Mouse (Mus musculus) frontal cortex, adult 2 months (tissue): ENCODE results near the gene Tas2r140. TPM values are rescaled to one million over a fixed set of nuclear protein-coding genes. Genes with fewer than 3 reads are reported as not detected.

ENCODE experiments used
- DNase-seq, 2 experiments: peaks; one replicate each; pipeline ENCODE4 v3.0.0; 2022; ENCODE audit warnings: low spot score in 1 of 2; ENCODE audit errors: extremely low spot score in 1 of 2
- polyA plus RNA-seq: library from polyadenylated mRNA; depleted of rRNA; stranded (reverse); fragments of >200 nt; gene quantifications from 2 replicates; pipeline ENCODE4 v1.2.3, GENCODE M21; 2012; rRNA removed

Gene Tas2r140
- not detected in 2 replicates for polyA plus RNA-seq

GRCm38 (mm10) chr6:133055716-133056115, at the start of gene Tas2r140:
Gene Tas2r140 (minus strand): TSS chr6:133055816.
- DNase-seq, result no peak

GRCm38 (mm10) chr6:133104609-133104921, 48.9 kb upstream of the Tas2r140 start, which contains the start of gene Smim10l1:
Gene Smim10l1 (plus strand): TSS chr6:133104909.
- no peak for DNase-seq

- DNase-seq, result no peak
Observed at GRCm38 (mm10) chr6:133102430-133102829, 46.8 kb upstream of the Tas2r140 start.

GRCm38 (mm10) chr6:133092226-133092625, 36.6 kb upstream of the Tas2r140 start:
- no peak for DNase-seq

- no peak for DNase-seq
Observed at GRCm38 (mm10) chr6:133037001-133037400, 18.6 kb downstream of the Tas2r140 start, which contains the start of gene Tas2r103. Gene Tas2r103 (minus strand): TSS chr6:133037101.

Other genes starting within 250 kb of the Tas2r140 start
- not detected in 2 replicates for gene Tas2r123, start 208.7 kb downstream of the Tas2r140 start, polyA plus RNA-seq
- not detected in 2 replicates for gene Tas2r116, start 200.4 kb downstream of the Tas2r140 start, polyA plus RNA-seq
- not detected in 2 replicates for gene Tas2r110, start 187.8 kb downstream of the Tas2r140 start, polyA plus RNA-seq
- not detected in 2 replicates for gene Tas2r113, start 162.8 kb downstream of the Tas2r140 start, polyA plus RNA-seq
- gene Tas2r125, start 146.2 kb downstream of the Tas2r140 start, polyA plus RNA-seq, result not detected in 2 replicates
- gene Tas2r129, start 104.7 kb downstream of the Tas2r140 start, polyA plus RNA-seq, result not detected in 2 replicates
- not detected in 2 replicates for gene Tas2r131, start 97.9 kb downstream of the Tas2r140 start, polyA plus RNA-seq
- gene Tas2r109, start 74.9 kb downstream of the Tas2r140 start, polyA plus RNA-seq, result not detected in 2 replicates
- not detected in 2 replicates for gene Tas2r103, start 18.7 kb downstream of the Tas2r140 start, polyA plus RNA-seq
- gene Smim10l1, start 49.1 kb upstream of the Tas2r140 start, polyA plus RNA-seq, result 71.0 and 85.9 TPM in 2 replicates
- not detected in 2 replicates for gene 5530400C23Rik, start 236.4 kb upstream of the Tas2r140 start, polyA plus RNA-seq